Mouse (Mus musculus) lung, postnatal 0 days (tissue): ENCODE data around the gene Zfyve19.

Experiments used
- CTCF ChIP-seq: IDR thresholded peaks from 2 replicates; pipeline ENCODE4 v1.5.1; 2016; ENCODE audit warnings: antibody characterized with exemption, mild to moderate bottlenecking
- EP300 ChIP-seq: IDR thresholded peaks from 2 replicates; pipeline ENCODE4 v1.6.1; 2016; ENCODE audit warnings: antibody characterized with exemption, mild to moderate bottlenecking, control low read depth

DNA sequence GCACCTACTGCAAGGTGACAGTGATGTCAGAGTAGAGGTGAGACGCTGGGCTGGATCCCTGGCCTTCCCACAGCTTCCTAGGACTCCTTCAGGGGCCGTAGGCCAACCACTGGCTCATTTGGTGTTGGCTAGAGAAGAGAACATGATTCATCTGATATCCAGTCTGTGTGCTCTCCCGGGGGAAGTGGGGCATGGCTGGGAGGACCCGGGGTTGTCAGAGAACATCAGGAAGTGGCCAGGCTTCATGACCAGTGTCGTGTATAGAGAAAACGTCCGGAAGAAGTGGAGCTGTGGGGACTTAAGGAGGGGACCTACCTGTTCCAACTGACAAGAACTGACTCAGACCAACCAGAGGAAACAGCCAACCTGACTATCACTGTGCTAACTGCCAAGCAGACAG lies 36.8 kb downstream of the Zfyve19 start:
- TF ChIP-seq EP300 = no peak
- no peak for TF ChIP-seq CTCF
